Mouse (Mus musculus): ENCODE measurements at regions not wholly inside any gene's neighbourhood (a gene's known extent, or its start where the extent isn't known, plus 50 kb on each side); places are given as distances from the start of the nearest gene placed in this dataset.

DNA sequence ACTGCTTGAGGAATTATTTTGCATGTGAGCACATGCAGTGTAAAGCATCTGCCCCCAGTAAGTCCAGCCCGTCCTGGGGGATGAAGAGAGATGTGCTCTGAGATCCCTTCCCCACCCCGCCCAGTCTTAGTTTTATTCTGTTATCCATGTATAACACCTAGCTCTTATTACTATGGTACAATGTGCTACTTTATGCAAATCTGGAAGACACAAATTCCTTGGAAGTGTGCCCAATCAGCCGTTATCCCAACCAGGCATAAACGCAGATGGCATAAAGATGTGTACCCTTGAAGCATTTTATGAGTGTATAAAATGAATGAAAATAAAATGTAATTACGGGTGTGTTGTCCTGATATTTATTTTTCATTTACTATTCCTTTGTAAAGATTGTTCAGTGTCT lies 194.8 kb downstream of the 1700009N14Rik start:
- Histone ChIP-seq H3K27ac (ENCODE audit: low read depth, low read length) (no peak overlapping the region), H3K4me3 (ENCODE audit: low read depth, low read length) (no peak overlapping the region), H3K9me3 (ENCODE audit: control insufficient read depth) (no peaks in the 10 kb centered on the region), H3K9ac (ENCODE audit: low read depth, low read length) (no peak overlapping the region), H3K27me3 (replicated peaks; ENCODE audit: control insufficient read depth, insufficient read depth, low read length) (no peaks in the 10 kb centered on the region), H3K36me3 (ENCODE audit: control insufficient read depth, insufficient read depth) (no peaks in the 10 kb centered on the region), H3K4me1 (replicated peaks; ENCODE audit: control insufficient read depth, insufficient read depth, low read length) (no peaks in the 10 kb centered on the region), H3K4me2 (replicated peaks; ENCODE audit: low read depth) (no peak overlapping the region)
- ATAC-seq, result no peak
- no peak for TF ChIP-seq CTCF (IDR thresholded peaks at IDR 0.05; ENCODE audit: low read depth)
- WGBS, result 75% methylated on average over 5 of the region's 5 CpGs

DNA sequence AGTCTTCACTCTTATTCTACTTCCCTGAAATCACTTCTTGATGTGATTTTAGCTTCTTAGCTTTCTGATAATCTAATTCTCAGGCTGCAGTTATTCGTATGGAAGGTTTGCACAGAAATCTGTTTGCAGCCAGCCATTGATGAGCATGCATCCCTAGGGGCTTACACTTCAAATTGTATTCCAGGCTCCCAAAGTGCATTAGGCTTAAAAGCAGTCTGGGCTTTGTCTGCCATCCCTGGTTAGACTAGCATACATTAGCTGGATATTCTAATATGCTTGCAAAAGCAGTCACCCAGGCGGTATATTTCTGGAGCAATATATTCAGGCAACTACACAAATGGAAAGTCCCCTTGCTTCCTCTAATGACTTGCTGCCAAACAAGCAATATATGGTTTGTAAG lies 210.4 kb downstream of the 1700009N14Rik start:
- Histone ChIP-seq H3K4me3 (ENCODE audit: low read depth, low read length) (no peak overlapping the region), H3K9me3 (ENCODE audit: control insufficient read depth) (no peaks in the 10 kb centered on the region), H3K36me3 (ENCODE audit: control insufficient read depth, insufficient read depth) (no peaks in the 10 kb centered on the region), H3K4me1 (replicated peaks; ENCODE audit: control insufficient read depth, insufficient read depth, low read length) (no peaks in the 10 kb centered on the region), H3K27me3 (replicated peaks; ENCODE audit: control insufficient read depth, insufficient read depth, low read length) (no peaks in the 10 kb centered on the region), H3K9ac (ENCODE audit: low read depth, low read length) (no peak overlapping the region), H3K27ac (ENCODE audit: low read depth, low read length) (no peak overlapping the region), H3K4me2 (replicated peaks; ENCODE audit: low read depth) (no peak overlapping the region)
- no peak for ATAC-seq
- no peak for TF ChIP-seq CTCF (IDR thresholded peaks at IDR 0.05; ENCODE audit: low read depth)
- 84% methylated on average over 2 of the region's 2 CpGs for WGBS

DNA sequence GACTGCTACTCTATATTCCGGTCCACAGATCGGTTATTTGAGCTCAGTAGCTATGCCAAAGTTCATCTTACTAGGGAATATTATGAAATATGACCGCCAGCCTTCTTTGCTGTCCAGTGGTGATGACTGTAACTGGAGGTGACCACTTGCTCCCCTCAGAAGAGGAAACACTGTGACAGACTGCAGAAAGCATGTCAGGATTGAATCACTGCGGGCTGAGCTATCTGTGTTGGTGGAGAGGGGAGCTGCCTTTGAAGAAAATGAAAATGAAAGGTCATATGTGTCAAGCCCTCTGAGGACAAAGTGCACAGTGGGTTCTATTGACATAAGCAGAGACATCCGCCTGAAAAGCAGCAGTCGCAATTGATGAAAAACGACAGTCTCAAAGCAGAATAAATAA lies 222.5 kb downstream of the 1700009N14Rik start:
- H3K4me3 ChIP-seq (ENCODE audit: low read depth, low read length), result no peak overlapping the region
- no peaks in the 10 kb centered on the region for H3K36me3 ChIP-seq (ENCODE audit: control insufficient read depth, insufficient read depth)
- H3K9me3 ChIP-seq (ENCODE audit: control insufficient read depth), result no peaks in the 10 kb centered on the region
- H3K27ac ChIP-seq (ENCODE audit: low read depth, low read length), result no peak overlapping the region
- no peak overlapping the region for H3K4me2 ChIP-seq (replicated peaks; ENCODE audit: low read depth)
- TF ChIP-seq CTCF (IDR thresholded peaks at IDR 0.05; ENCODE audit: low read depth), result no peak
- 64% methylated on average over 7 of the region's 7 CpGs for WGBS
- H3K9ac ChIP-seq (ENCODE audit: low read depth, low read length), result no peak overlapping the region
- ATAC-seq, result no peak
- H3K27me3 ChIP-seq (replicated peaks; ENCODE audit: control insufficient read depth, insufficient read depth, low read length), result no peaks in the 10 kb centered on the region
- no peaks in the 10 kb centered on the region for H3K4me1 ChIP-seq (replicated peaks; ENCODE audit: control insufficient read depth, insufficient read depth, low read length)

DNA sequence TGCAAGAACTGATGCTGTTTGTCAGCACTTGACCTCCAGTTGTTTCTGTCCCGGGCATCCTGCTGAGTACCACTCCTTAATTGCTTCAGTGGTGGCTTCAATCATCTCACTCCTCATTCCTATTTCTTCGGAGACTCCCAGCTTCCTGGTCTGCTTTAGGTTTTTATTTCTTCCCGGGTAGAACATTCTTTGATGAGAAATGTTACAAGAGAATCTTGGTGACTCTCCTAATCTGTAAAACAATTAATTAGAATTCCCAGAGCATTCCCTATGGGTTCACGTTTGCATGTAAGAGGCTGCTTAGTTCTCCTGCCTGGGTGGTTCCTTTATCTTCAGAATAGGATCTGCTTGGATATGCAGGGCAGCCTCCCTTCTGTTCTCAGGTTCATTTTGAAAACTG lies 245.1 kb downstream of the 1700009N14Rik start:
- ATAC-seq, result no peak
- Histone ChIP-seq H3K4me2 (replicated peaks; ENCODE audit: low read depth) (no peak overlapping the region), H3K9ac (ENCODE audit: low read depth, low read length) (no peak overlapping the region), H3K27me3 (replicated peaks; ENCODE audit: control insufficient read depth, insufficient read depth, low read length) (no peaks in the 10 kb centered on the region), H3K9me3 (ENCODE audit: control insufficient read depth) (no peaks in the 10 kb centered on the region), H3K4me1 (replicated peaks; ENCODE audit: control insufficient read depth, insufficient read depth, low read length) (no peaks in the 10 kb centered on the region), H3K4me3 (ENCODE audit: low read depth, low read length) (no peak overlapping the region), H3K36me3 (ENCODE audit: control insufficient read depth, insufficient read depth) (no peaks in the 10 kb centered on the region), H3K27ac (ENCODE audit: low read depth, low read length) (no peak overlapping the region)
- no peak for TF ChIP-seq CTCF (IDR thresholded peaks at IDR 0.05; ENCODE audit: low read depth)
- WGBS, result 34% methylated on average over 4 of the region's 4 CpGs

DNA sequence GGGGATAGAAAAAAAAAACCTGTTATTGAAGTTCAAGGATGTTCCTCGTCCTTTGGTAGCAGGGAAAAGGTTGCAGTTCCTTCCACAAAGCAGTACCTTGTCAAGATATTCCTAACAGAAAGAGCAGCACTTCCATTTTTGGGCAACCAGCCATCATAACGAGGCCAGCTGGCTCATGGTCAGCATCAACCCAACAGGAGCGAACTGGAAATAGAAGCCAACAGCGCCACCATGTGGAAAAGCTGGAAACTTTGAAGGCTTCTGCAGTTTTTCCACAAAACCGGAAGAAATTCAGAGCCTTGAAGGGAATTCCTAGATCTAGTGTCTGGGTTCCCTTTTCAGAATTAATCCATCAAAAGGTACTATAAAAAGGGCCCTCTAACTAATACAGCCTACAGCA lies 247.5 kb downstream of the 1700009N14Rik start:
- Histone ChIP-seq H3K4me1 (replicated peaks; ENCODE audit: control insufficient read depth, insufficient read depth, low read length) (no peaks in the 10 kb centered on the region), H3K9ac (ENCODE audit: low read depth, low read length) (no peak overlapping the region), H3K27ac (ENCODE audit: low read depth, low read length) (no peak overlapping the region), H3K27me3 (replicated peaks; ENCODE audit: control insufficient read depth, insufficient read depth, low read length) (no peaks in the 10 kb centered on the region), H3K9me3 (ENCODE audit: control insufficient read depth) (no peaks in the 10 kb centered on the region), H3K4me2 (replicated peaks; ENCODE audit: low read depth) (no peak overlapping the region), H3K36me3 (ENCODE audit: control insufficient read depth, insufficient read depth) (no peaks in the 10 kb centered on the region), H3K4me3 (ENCODE audit: low read depth, low read length) (no peak overlapping the region)
- ATAC-seq, result no peak
- 33% methylated on average over 5 of the region's 5 CpGs for WGBS
- TF ChIP-seq CTCF (IDR thresholded peaks at IDR 0.05; ENCODE audit: low read depth), result peak; percentile 64

DNA sequence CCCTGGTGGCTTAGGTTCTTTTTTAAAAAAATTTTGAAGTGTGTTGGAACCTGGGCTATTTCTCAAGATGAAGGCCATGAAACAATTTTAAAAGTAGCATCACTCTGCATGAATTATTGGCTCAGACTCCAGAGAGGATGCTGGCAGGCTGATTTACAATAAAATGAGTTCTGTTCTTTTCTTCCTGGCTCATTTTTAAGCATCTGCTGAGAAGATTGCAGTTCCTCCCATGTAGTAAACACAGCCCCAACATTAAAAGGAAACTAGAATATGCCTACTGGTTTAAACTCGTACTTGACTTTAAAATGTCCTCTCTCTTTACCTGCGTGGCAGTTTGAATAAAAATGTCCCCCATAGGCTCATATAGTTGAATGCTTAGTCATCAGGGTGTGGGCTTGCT lies 249.3 kb downstream of the 1700009N14Rik start:
- no peak for ATAC-seq
- no peak for TF ChIP-seq CTCF (IDR thresholded peaks at IDR 0.05; ENCODE audit: low read depth)
- no peaks in the 10 kb centered on the region for H3K27me3 ChIP-seq (replicated peaks; ENCODE audit: control insufficient read depth, insufficient read depth, low read length)
- no peaks in the 10 kb centered on the region for H3K4me1 ChIP-seq (replicated peaks; ENCODE audit: control insufficient read depth, insufficient read depth, low read length)
- H3K4me3 ChIP-seq (ENCODE audit: low read depth, low read length), result no peak overlapping the region
- H3K27ac ChIP-seq (ENCODE audit: low read depth, low read length), result no peak overlapping the region
- no peaks in the 10 kb centered on the region for H3K9me3 ChIP-seq (ENCODE audit: control insufficient read depth)
- WGBS, result 75% methylated on average over 2 of the region's 2 CpGs
- no peak overlapping the region for H3K9ac ChIP-seq (ENCODE audit: low read depth, low read length)
- H3K4me2 ChIP-seq (replicated peaks; ENCODE audit: low read depth), result no peak overlapping the region
- H3K36me3 ChIP-seq (ENCODE audit: control insufficient read depth, insufficient read depth), result no peaks in the 10 kb centered on the region

DNA sequence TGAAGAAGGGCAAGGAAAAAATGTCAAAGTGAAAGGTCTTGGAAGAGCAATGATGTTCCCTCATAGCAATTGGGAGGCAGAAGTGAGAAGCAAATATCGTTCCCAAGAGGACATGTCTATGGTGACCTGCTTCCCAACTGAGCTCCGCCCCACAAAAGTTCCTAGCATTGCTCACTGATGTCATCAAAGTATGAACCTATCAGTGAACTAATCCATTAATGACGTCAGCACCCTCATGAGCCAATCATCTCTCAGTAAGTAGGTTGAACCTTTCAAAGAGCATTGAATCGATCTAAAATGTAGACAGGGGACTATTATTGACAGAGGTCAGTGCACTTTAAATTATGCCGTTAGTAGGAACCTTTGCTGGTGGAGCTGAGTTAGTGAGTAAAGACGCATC lies 267.4 kb downstream of the 1700009N14Rik start:
- no peaks in the 10 kb centered on the region for H3K36me3 ChIP-seq (ENCODE audit: control insufficient read depth, insufficient read depth)
- WGBS, result 87% methylated on average over 6 of the region's 6 CpGs
- H3K4me3 ChIP-seq (ENCODE audit: low read depth, low read length), result no peak overlapping the region
- ATAC-seq, result no peak
- H3K4me2 ChIP-seq (replicated peaks; ENCODE audit: low read depth), result no peak overlapping the region
- H3K27me3 ChIP-seq (replicated peaks; ENCODE audit: control insufficient read depth, insufficient read depth, low read length), result no peaks in the 10 kb centered on the region
- no peak for TF ChIP-seq CTCF (IDR thresholded peaks at IDR 0.05; ENCODE audit: low read depth)
- no peaks in the 10 kb centered on the region for H3K9me3 ChIP-seq (ENCODE audit: control insufficient read depth)
- no peaks in the 10 kb centered on the region for H3K4me1 ChIP-seq (replicated peaks; ENCODE audit: control insufficient read depth, insufficient read depth, low read length)
- no peak overlapping the region for H3K9ac ChIP-seq (ENCODE audit: low read depth, low read length)
- no peak overlapping the region for H3K27ac ChIP-seq (ENCODE audit: low read depth, low read length)
